Mouse (Mus musculus): ENCODE data around the gene Coro1b.

Coro1b gene

DNA sequence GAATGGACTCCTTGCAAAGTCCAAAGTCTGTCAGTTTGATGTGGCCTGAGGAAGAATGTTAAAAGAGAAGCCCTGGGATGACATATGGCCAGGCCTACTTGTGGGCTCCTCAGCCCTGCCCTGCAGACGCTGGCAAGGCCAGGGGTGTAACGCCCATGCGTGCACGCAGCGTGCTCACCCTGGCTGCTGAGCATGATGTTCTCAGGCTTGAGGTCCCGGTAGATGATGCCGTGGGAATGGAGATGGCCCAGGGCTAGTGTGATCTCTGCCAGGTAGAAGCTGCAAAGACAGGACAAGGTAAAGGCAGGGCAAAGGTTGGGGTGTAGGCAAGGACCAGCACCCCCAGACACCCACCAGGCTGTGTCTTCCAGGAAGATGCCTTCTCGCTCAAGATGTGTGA is 10.6 kb downstream of the Coro1b start:
- no peak for DNase-seq (ENCODE audit: low spot score)

DNA sequence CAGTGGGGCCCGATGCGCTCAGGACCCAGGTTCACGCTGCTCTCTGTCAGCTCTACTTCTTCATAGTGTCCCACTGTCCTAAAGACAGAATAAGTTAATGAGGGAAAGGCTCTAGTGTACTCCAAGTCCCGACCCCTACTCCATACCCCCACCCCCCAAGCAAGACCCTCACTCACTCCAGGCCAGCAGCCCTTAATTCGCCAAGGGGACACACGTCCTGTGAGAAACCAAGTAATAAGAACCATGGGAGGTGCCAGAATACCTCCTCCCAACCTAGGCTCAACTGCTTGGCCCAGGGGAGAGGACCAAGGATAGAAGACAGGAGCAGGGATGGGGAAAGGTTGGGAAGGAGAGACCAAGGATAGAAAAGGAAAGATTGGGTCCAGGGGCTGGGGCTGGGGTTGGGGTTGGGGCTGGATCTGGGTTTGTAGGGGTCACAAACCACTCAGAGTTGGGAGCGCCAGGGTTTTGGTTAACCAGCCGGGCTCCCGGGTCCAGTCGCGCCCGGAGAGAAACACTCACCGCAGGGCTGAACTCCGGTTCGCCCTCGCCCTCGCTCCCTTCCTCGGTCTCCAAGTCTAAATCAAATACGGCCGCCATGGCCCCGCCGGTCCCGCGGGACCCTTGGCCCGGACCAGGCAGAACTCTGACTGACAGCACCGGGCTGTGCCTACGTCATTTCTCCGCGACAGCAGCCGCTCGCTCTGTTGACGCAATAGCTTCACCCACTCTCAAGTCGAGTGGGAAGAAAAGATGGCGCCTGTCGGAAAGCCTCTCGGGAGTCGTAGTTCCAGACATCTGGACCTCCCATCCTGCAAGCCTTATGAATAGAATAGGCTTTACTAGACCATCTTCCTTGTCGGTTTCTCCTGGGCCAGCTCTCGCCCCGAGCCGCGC is 14.5 kb downstream of the Coro1b start, which contains the start of gene Rps6kb2:
Rps6kb2 (minus strand) TSS at position 709 of the 897 bp plus-strand sequence.
- peak; percentile 98 for DNase-seq (ENCODE audit: low spot score)

DNA sequence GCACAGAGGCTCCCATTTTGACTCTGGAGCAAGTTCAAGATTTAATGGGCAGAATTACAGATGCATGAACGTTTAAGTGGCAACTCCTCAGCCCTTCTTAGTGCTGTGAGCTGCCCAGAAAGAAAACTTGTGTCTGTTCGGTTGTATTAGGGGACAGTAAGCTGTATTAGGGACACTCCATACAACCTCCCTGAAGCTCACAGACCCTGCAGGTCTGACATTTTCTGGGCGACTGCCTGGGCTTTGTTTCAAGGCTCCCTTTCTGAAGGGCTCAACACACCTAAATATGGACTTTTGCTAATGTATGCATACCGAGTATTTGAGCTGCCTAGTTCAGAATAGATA is 15.1 kb downstream of the Coro1b start:
- no peak for DNase-seq (ENCODE audit: low spot score)

GRCm38 (mm10) chr19:4164100-4164499 is 15.7 kb downstream of the Coro1b start:
- DNase-seq (ENCODE audit: low spot score): no peak

DNA sequence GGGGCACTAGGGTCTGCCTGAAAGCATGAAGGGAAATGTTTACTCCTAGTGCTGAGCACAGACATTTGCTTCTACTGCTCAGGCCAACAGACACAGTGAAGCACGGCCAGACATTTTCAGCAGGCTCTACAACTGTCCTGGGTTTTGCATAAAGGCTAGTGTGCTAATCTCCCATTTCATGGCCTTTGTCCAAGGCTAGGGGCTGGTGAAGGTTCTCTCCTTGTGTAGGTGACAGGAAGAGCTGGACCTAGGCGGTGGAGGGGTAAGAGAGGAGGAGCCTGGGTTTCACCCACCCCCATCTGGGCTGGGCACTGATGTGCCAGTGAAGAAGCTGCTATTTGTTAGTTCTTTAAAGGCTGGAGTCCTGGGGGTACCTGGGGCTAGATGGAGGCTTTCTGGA is 16.3 kb downstream of the Coro1b start:
- DNase-seq (ENCODE audit: low spot score): no peak

GRCm38 (mm10) chr19:4166678-4167476 is 18.5 kb downstream of the Coro1b start:
- DNase-seq (ENCODE audit: low spot score): peak; percentile 55

GRCm38 (mm10) chr19:4169378-4169784 is 21.0 kb downstream of the Coro1b start:
- DNase-seq (ENCODE audit: low spot score): peak; percentile 98

DNA sequence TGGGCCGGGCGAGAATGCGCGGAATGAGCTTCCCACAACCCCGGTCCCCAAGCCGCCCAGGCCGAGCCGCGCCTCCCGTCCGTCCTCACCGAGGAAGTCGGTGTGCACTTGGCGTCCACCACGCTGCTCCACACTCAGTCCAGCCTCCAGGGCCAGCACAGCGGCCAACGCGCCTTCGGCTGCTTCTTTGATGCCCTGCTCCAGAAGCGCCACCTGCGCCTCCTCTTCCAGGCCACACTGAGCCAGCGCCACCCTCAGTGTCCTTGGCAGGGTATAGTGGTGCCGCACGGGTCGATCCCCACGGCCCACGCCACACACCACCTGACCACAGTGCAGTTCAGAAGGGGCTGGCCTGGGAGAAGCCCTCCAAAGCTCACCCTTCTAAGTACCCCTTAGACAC is 21.4 kb downstream of the Coro1b start:
- no peak for DNase-seq (ENCODE audit: low spot score)

- DNase-seq (ENCODE audit: low spot score): no peak
These were observed 22.4 kb downstream of the Coro1b start for GRCm38 (mm10) chr19:4170723-4171392.

DNA sequence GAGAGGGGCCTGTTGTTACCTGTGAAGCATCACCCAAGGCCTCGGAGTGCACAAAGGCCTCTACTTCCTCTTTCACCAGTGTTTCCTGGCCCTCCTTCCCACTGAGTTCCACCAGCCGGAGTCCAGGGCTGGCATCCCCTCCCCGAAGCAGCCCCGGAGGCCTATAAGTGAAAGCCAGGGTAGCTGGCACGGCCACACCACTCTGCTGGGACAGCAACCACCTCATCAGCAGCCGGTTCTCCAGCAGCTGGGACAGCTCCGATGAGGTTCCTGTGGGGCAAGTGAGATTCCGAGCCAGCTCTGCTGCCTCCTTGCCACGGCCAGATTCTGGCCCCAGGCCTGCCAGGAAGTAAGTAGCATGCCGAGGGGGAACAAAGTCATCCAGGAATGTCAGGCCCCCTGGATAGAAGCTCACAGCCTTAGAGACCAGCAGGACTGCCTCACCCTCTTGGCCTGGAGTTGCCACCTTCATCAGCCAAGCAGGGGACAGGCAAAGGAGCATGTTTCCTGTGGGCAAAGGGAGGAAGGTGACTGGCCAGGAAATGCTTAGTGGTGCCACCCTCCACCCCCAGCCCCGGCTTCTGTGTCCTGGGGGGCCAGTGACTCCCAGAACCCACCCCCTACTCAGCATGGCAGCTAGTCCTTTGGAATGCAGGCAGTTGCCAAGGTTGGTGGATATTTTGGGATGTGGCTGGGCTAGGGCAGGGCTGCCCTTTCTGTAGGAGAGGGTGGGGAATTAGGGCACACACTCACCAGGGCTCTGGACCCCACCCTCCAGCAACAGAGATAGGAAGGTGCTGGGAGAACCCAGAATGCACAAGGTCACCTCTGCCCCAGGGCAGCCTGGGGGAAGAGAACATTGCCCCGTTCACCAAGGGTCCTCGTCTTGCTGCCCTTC is 23.2 kb downstream of the Coro1b start:
- no peak for DNase-seq (ENCODE audit: low spot score)

DNA sequence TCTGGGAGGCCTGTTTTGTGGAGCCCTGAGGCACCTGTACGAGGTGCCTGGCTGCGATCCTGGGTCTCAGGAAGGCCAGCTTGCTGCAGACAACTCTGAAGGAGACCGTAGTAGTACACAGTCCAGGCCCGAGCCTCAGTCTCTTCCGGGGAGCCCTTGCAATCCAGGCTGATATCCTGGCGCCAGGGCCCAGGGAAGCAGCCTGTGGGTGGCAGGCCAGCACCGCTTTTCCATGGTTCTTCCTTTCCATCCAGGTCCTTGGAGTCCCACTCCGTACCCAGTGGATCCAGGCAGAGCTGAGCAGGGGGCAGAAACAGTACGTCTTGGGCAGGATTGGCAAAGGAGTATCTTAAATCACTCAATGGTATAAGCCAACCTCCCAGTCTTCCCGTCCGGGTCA is 24.5 kb downstream of the Coro1b start:
- DNase-seq (ENCODE audit: low spot score): no peak

DNA sequence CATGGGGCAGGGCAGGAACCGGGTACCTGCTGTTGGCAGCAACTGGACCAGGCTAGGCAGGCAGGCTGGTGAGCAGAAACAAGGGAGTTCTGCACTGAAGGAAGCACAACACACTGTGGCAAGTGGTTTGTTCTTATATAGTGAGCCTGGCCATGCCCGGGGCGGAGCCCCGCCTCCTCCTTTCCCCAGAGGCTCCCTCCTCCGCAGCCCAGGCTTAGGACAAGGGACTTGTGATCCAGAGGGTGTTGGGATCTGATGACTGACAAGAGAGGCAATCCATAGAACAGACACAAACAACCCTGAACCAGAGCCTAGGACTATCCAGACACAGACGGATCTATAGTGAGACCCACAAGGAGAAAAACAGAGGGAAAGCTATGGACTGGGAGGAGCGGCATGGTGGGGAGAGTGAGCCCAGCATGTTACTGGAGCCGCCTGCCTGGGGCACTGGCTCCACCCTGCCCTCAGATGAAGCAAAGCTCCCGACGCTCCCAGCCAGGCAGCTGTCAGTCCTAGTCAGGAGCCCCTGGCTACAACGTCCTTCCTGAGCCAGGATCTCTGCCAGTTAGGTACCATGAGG is 27.0 kb downstream of the Coro1b start, which contains the start of gene Carns1:
Carns1 (minus strand) TSS at position 112 of the 580 bp plus-strand sequence.
- DNase-seq (ENCODE audit: low spot score): no peak

DNA sequence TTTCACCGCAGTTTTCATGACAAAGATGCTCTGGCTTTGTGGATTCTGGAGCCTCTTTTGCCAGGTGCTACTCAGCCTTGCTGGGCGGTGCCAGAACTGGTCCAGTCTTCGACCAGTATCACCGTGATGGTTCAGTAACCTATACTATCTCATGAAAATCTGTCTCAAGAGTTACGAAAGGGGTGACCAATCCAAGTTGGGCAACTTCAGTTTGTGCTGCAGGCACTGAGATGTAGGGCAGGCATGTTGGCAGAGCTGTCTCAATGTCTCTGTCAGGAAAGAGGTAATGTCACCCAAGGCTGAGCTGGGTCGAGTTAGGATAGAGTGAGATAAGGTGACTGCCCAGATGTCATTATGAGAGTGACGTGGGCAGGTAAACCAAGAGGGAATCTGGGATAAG is 32.0 kb downstream of the Coro1b start:
- no peak for DNase-seq (ENCODE audit: low spot score)

GRCm38 (mm10) chr19:4181892-4182291 is 33.5 kb downstream of the Coro1b start:
- DNase-seq (ENCODE audit: low spot score): peak; percentile 51

- DNase-seq (ENCODE audit: low spot score): no peak
These were observed 35.3 kb downstream of the Coro1b start for GRCm38 (mm10) chr19:4183689-4184088.

- no peak for DNase-seq (ENCODE audit: low spot score)
These were observed 36.9 kb downstream of the Coro1b start for GRCm38 (mm10) chr19:4184976-4185975.

DNA sequence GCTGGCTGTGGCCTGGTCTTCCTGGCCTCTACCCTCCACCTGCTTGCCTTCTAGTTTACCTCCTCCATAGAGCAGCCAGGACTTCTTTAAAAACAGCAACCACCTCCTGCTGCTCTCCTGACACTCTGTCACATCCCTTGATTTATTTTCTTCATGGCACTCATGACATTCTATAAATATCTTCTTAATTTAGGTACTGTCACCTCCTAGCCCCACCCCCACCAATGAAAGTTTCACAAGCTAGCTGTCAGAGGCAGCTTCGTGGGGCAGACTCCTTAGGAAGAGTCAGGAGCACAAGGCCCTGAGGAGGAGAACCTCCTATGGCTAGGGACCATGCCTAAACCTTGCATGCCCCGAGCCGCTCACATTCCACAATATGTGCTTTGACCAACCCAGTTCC is 38.9 kb downstream of the Coro1b start:
- DNase-seq (ENCODE audit: low spot score): no peak

- no peak for DNase-seq (ENCODE audit: low spot score)
These were observed 40.7 kb downstream of the Coro1b start for GRCm38 (mm10) chr19:4189051-4189620.

DNA sequence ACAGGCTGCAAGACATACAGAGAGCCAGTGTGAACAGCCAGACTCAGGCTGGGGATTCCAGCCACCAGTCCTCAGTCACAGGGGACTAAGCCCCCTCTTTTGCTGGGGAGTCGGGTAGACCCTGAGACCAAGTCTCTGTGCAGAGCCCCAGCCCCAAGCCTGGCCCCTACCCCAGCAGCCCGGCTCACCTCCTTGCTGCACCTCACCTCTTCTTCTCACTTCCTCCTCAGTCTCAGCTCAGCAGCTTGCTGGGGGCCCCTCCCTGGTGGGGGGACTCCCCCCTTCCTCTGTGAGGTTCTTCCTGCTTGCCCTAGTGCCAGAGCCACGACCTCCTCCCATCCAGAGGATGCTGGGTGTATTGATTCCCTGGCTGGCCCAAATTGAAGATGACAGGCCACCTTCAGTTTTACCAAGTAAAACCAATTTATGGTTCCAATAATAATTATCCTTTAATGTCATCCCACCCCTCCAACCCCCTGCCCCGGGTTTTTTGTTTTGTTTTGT is 42.5 kb downstream of the Coro1b start, which contains the start of gene Tbc1d10c:
Tbc1d10c (minus strand) TSS at position 454 of the 504 bp plus-strand sequence.
- DNase-seq (ENCODE audit: low spot score): no peak
